Mouse (Mus musculus) MEL (cell line): ENCODE results near the gene Atp10b. TPM values are rescaled to one million over a fixed set of nuclear protein-coding genes. Genes with fewer than 3 reads are reported as not detected.

Experiments
- DNase-seq: peaks from one replicate; pipeline ENCODE4 v3.0.0; 2011; ENCODE audit warnings: low read depth, low spot score
- H3K27ac ChIP-seq: 2 replicates; pipeline ENCODE4 v1.5.1; 2012; ENCODE audit warnings: low read depth, mild to moderate bottlenecking, control low read depth, low read length, moderate library complexity; ENCODE audit not compliant: control insufficient read depth
- H3K27me3 ChIP-seq, 2 experiments: fragments of 150-350 bp in 1 of 2; sonication (generic) in 1 of 2; 2 replicates each; pipeline ENCODE4 v1.6.1; 2012; ENCODE audit warnings: low read length in 2 of 2, mild to moderate bottlenecking in 2 of 2, improper control_type of control experiment in 1 of 2, moderate library complexity in 1 of 2; ENCODE audit not compliant: insufficient read depth in 2 of 2, control insufficient read depth in 1 of 2
- H3K36me3 ChIP-seq, 2 experiments: 2 replicates each; pipeline ENCODE4 v1.6.1; 2012 to 2014; ENCODE audit warnings: low read length in 2 of 2, improper control_type of control experiment in 1 of 2, inconsistent platforms in 1 of 2, mild to moderate bottlenecking in 1 of 2; ENCODE audit not compliant: insufficient read depth in 2 of 2, control insufficient read depth in 1 of 2
- H3K4me1 ChIP-seq, 2 experiments: fragments of 150-350 bp in 1 of 2; sonication (generic) in 1 of 2; 2 replicates each; pipeline ENCODE4 v1.6.1; 2012; ENCODE audit warnings: low read length in 2 of 2, improper control_type of control experiment in 1 of 2, mild to moderate bottlenecking in 1 of 2; ENCODE audit not compliant: insufficient read depth in 2 of 2, control insufficient read depth in 1 of 2
- H3K4me3 ChIP-seq, 2 experiments: fragments of 150-350 bp in 1 of 2; sonication (generic) in 1 of 2; 2 replicates each; pipeline ENCODE4 v1.5.1; 2012; ENCODE audit warnings: low read depth in 2 of 2, low read length in 2 of 2, mild to moderate bottlenecking in 2 of 2, moderate library complexity in 2 of 2, control low read depth in 1 of 2, improper control_type of control experiment in 1 of 2; ENCODE audit not compliant: control insufficient read depth in 1 of 2, insufficient read depth in 1 of 2
- H3K79me2 ChIP-seq: 2 replicates; pipeline ENCODE4 v1.6.1; 2012; ENCODE audit warnings: mild to moderate bottlenecking, low read length, moderate library complexity; ENCODE audit not compliant: control insufficient read depth, poor library complexity, insufficient read depth
- H3K9ac ChIP-seq: 2 replicates; pipeline ENCODE4 v1.6.1; 2012; ENCODE audit warnings: low read depth, mild to moderate bottlenecking, control low read depth, low read length, moderate library complexity; ENCODE audit not compliant: control insufficient read depth, poor library complexity, severe bottlenecking
- H3K9me3 ChIP-seq: fragments of 150-350 bp; sonication (generic); replicated peaks from 2 replicates; pipeline ENCODE4 v1.6.1; 2012; ENCODE audit warnings: mild to moderate bottlenecking, low read length, improper control_type of control experiment, moderate library complexity; ENCODE audit not compliant: insufficient read depth
- CHD2 ChIP-seq: IDR thresholded peaks from 2 replicates; pipeline ENCODE4 v1.6.1; 2011; ENCODE audit warnings: low read length, improper control_type of control experiment
- CTCF ChIP-seq, 3 experiments: IDR thresholded peaks in 2 of 3; conservative IDR thresholded peaks in 1 of 3; 2 replicates each; pipeline ENCODE4 v1.5.1; 2011 to 2012; ENCODE audit warnings: low read length in 3 of 3, low read depth in 2 of 3, mild to moderate bottlenecking in 2 of 3, improper control_type of control experiment in 1 of 3, inconsistent platforms in 1 of 3, mixed read lengths in 1 of 3, moderate library complexity in 1 of 3; ENCODE audit not compliant: control insufficient read depth in 1 of 3, insufficient read depth in 1 of 3, poor library complexity in 1 of 3, severe bottlenecking in 1 of 3
- E2F4 ChIP-seq: IDR thresholded peaks from 2 replicates; pipeline ENCODE4 v1.6.1; 2011; ENCODE audit warnings: low read depth, low read length, improper control_type of control experiment, borderline replicate concordance
- ELF1 ChIP-seq: IDR thresholded peaks from 2 replicates; pipeline ENCODE4 v1.6.1; 2014; ENCODE audit warnings: low read depth, mild to moderate bottlenecking, inconsistent platforms, low read length, improper control_type of control experiment, moderate library complexity
- EP300 ChIP-seq, 2 experiments: IDR thresholded peaks; 2 replicates each; pipeline ENCODE4 v1.6.1; 2011; ENCODE audit warnings: improper control_type of control experiment in 2 of 2, low read length in 2 of 2, low read depth in 1 of 2, mild to moderate bottlenecking in 1 of 2
- ETS1 ChIP-seq: IDR thresholded peaks from 2 replicates; pipeline ENCODE4 v1.6.1; 2012; ENCODE audit warnings: low read depth, mild to moderate bottlenecking, inconsistent platforms, low read length, improper control_type of control experiment, moderate library complexity
- KAT2A ChIP-seq: conservative IDR thresholded peaks from 2 replicates; pipeline ENCODE4 v1.6.1; 2012; ENCODE audit warnings: low read depth, low read length, improper control_type of control experiment, inconsistent platforms
- MAFK ChIP-seq: IDR thresholded peaks from 2 replicates; pipeline ENCODE4 v1.6.1; 2011; ENCODE audit warnings: low read depth, mild to moderate bottlenecking, low read length, improper control_type of control experiment, borderline replicate concordance
- MAX ChIP-seq: IDR thresholded peaks from 2 replicates; pipeline ENCODE4 v1.6.1; 2011; ENCODE audit warnings: low read length, improper control_type of control experiment
- MAZ ChIP-seq: IDR thresholded peaks from 2 replicates; pipeline ENCODE4 v1.6.1; 2012; ENCODE audit warnings: low read depth, mild to moderate bottlenecking, inconsistent platforms, low read length, improper control_type of control experiment
- MYB ChIP-seq: IDR thresholded peaks from 2 replicates; pipeline ENCODE4 v1.6.1; 2011; ENCODE audit warnings: mild to moderate bottlenecking, low read depth, low read length, improper control_type of control experiment
- NRF1 ChIP-seq: IDR thresholded peaks from 2 replicates; pipeline ENCODE4 v1.6.1; 2014; ENCODE audit warnings: low read depth, mild to moderate bottlenecking, inconsistent platforms, low read length, improper control_type of control experiment, moderate library complexity; ENCODE audit not compliant: poor library complexity, insufficient read depth, severe bottlenecking
- POLR2A ChIP-seq, 2 experiments: IDR thresholded peaks; 2 replicates each; pipeline ENCODE4 v1.6.1; 2011 to 2012; ENCODE audit warnings: low read length in 2 of 2, mild to moderate bottlenecking in 2 of 2, control low read depth in 1 of 2, improper control_type of control experiment in 1 of 2, low read depth in 1 of 2, moderate library complexity in 1 of 2; ENCODE audit not compliant: control insufficient read depth in 1 of 2, insufficient read depth in 1 of 2, poor library complexity in 1 of 2
- POLR2AphosphoS5 ChIP-seq: IDR thresholded peaks from 2 replicates; pipeline ENCODE4 v1.6.1; 2012; ENCODE audit warnings: low read depth, borderline replicate concordance, mild to moderate bottlenecking, inconsistent platforms, low read length, moderate library complexity, mixed read lengths
- SIN3A ChIP-seq: IDR thresholded peaks from 2 replicates; pipeline ENCODE4 v1.6.1; 2012; ENCODE audit warnings: low read length, improper control_type of control experiment, inconsistent platforms
- SMC3 ChIP-seq: IDR thresholded peaks from 2 replicates; pipeline ENCODE4 v1.6.1; 2011; ENCODE audit warnings: low read depth, low read length, improper control_type of control experiment
- TAL1 ChIP-seq: IDR thresholded peaks from 2 replicates; pipeline ENCODE4 v1.6.1; 2012; ENCODE audit warnings: mild to moderate bottlenecking, inconsistent platforms, low read length, moderate library complexity, mixed read lengths
- TBP ChIP-seq: IDR thresholded peaks from 2 replicates; pipeline ENCODE4 v1.8.0; 2011; ENCODE audit warnings: low read depth, low read length, improper control_type of control experiment
- UBTF ChIP-seq: IDR thresholded peaks from 2 replicates; pipeline ENCODE4 v1.6.1; 2012; ENCODE audit warnings: low read depth, mild to moderate bottlenecking, inconsistent platforms, low read length, improper control_type of control experiment, moderate library complexity, borderline replicate concordance; ENCODE audit not compliant: insufficient read depth
- USF2 ChIP-seq, 2 experiments: IDR thresholded peaks; 2 replicates each; pipeline ENCODE4 v1.6.1; 2011 to 2012; ENCODE audit warnings: improper control_type of control experiment in 2 of 2, low read length in 2 of 2, borderline replicate concordance in 1 of 2, inconsistent platforms in 1 of 2, low read depth in 1 of 2, mild to moderate bottlenecking in 1 of 2; ENCODE audit not compliant: insufficient read depth in 1 of 2
- ZC3H11A ChIP-seq: IDR thresholded peaks from 2 replicates; pipeline ENCODE4 v1.6.1; 2012; ENCODE audit warnings: low read depth, mild to moderate bottlenecking, inconsistent platforms, low read length, improper control_type of control experiment
- polyA plus RNA-seq, 2 experiments: library from polyadenylated mRNA; stranded (reverse) in 1 of 2; unstranded in 1 of 2; fragments of >175 nt in 1 of 2; fragments of >200 nt in 1 of 2; gene quantifications; 2 replicates each; pipeline versions ENCODE4 v1.2.1 to v1.2.4; 2012; ENCODE audit warnings: low replicate concordance in 2 of 2, low read depth in 1 of 2; ENCODE audit not compliant: insufficient read length in 2 of 2, insufficient read depth in 1 of 2, missing spikeins in 1 of 2
- total RNA-seq: library from RNA; depleted of rRNA; stranded (reverse); fragments of 300-350 nt; gene quantifications from 2 replicates; pipeline ENCODE4 v1.2.3, GENCODE M21; 2012

The Atp10b gene
- total and polyA plus RNA-seq, 3 experiments: not detected

DNA sequence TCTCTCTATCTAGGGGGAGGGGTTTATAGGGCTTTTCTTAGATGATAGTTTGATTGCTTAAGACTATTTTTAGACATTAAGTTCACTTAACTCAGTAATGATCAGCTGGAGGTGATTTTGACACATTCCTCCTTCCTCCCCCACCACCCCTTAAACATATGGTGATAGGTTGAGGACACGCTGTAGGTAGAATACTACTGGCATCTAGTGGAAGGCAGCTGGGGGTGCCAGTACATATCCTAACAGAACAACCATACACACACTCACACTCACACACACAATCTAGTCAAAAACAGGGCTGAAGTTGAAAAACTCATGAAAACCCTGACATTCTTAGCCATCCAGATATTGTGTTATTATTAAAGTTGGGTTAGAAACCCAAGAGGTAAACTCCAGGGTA, 5.3 kb downstream of the Atp10b start:
- DNase-seq: no peak
- H3K4me3 ChIP-seq: no peak overlapping the region
- no peak for TF ChIP-seq ZC3H11A
- H3K27me3 ChIP-seq: no peaks in the 10 kb centered on the region
- no peak overlapping the region for H3K9ac ChIP-seq
- no peaks in the 10 kb centered on the region for H3K36me3 ChIP-seq
- no peak overlapping the region for H3K27ac ChIP-seq
- no peaks in the 10 kb centered on the region for H3K79me2 ChIP-seq
- H3K9me3 ChIP-seq: no peaks in the 10 kb centered on the region
- H3K4me1 ChIP-seq: no peaks in the 10 kb centered on the region

GRCm38 (mm10) chr11:43155417-43155816, 5.7 kb downstream of the Atp10b start:
- H3K4me1 ChIP-seq: no peaks in the 10 kb centered on the region
- no peak overlapping the region for H3K27ac ChIP-seq
- no peak for DNase-seq
- TF ChIP-seq CTCF (IDR thresholded peaks at IDR 0.05 in 2 of 3, conservative IDR thresholded peaks at IDR 0.05 in 1 of 3; ENCODE audit: control insufficient read depth in 1 of 3, insufficient read depth in 1 of 3, low read depth in 2 of 3, low read length in 3 of 3, poor library complexity in 1 of 3, severe bottlenecking in 1 of 3) (no peak), NRF1 (no peak), EP300 (IDR thresholded peaks at IDR 0.05; ENCODE audit: low read depth in 1 of 2, low read length in 2 of 2) (no peak), ETS1 (no peak), POLR2A (IDR thresholded peaks at IDR 0.05; ENCODE audit: control insufficient read depth in 1 of 2, insufficient read depth in 1 of 2, low read depth in 1 of 2, low read length in 2 of 2, poor library complexity in 1 of 2) (no peak), KAT2A (no peak), SMC3 (no peak), E2F4 (no peak), MAFK (no peak), USF2 (IDR thresholded peaks at IDR 0.05; ENCODE audit: borderline replicate concordance in 1 of 2, insufficient read depth in 1 of 2, low read depth in 1 of 2, low read length in 2 of 2) (no peak), TBP (no peak), MYB (no peak), TAL1 (no peak), MAZ (no peak), UBTF (no peak), SIN3A (no peak), MAX (no peak), CHD2 (no peak), POLR2AphosphoS5 (no peak), ELF1 (no peak)
- TF ChIP-seq, all 39 proteins: peak for 0
- H3K9ac ChIP-seq: no peak overlapping the region
- H3K79me2 ChIP-seq: no peaks in the 10 kb centered on the region
- H3K36me3 ChIP-seq: no peaks in the 10 kb centered on the region
- no peaks in the 10 kb centered on the region for H3K9me3 ChIP-seq
- H3K4me3 ChIP-seq: no peak overlapping the region
- no peaks in the 10 kb centered on the region for H3K27me3 ChIP-seq
